Mouse (Mus musculus): ENCODE measurements around the gene Zp3r. TPM values are rescaled to one million over a fixed set of nuclear protein-coding genes. Genes with fewer than 3 reads are reported as not detected.
"Not testable (repeated sequence)": the region's sequence is repeated elsewhere in the genome, so short reads cannot be mapped to it uniquely, and the experiment has no call there.

The Zp3r gene
- total RNA-seq (2021) = not detected
- long read RNA-seq = 0 reads

- no peak for DNase-seq (ENCODE audit: low spot score in 2 of 2)
These were observed at the start of gene Zp3r for GRCm38 (mm10) chr1:130629521-130629920. Zp3r (minus strand) TSS chr1:130629621.

GRCm38 (mm10) chr1:130678551-130678950 lies 49.1 kb upstream of the Zp3r start:
- no peak for DNase-seq (ENCODE audit: low spot score in 2 of 2)

GRCm38 (mm10) chr1:130663576-130663975 lies 34.2 kb upstream of the Zp3r start:
- not testable (repeated sequence) for DNase-seq (ENCODE audit: low spot score in 2 of 2)

- DNase-seq (ENCODE audit: low spot score in 2 of 2) = no peak
These were observed 32.0 kb upstream of the Zp3r start, which contains the start of gene C4bp for GRCm38 (mm10) chr1:130661454-130661853. C4bp (minus strand) TSS chr1:130661632.

GRCm38 (mm10) chr1:130659641-130660040 lies 30.2 kb upstream of the Zp3r start:
- DNase-seq (ENCODE audit: low spot score in 2 of 2) = not testable (repeated sequence)

GRCm38 (mm10) chr1:130644103-130644502 lies 14.7 kb upstream of the Zp3r start:
- no peak for DNase-seq (ENCODE audit: low spot score in 2 of 2)

- no peak for DNase-seq (ENCODE audit: low spot score in 2 of 2)
These were observed 11.5 kb upstream of the Zp3r start for GRCm38 (mm10) chr1:130640967-130641366.

- peak; percentile 13 to 75 for DNase-seq (ENCODE audit: low spot score in 2 of 2)
These were observed 4.5 kb upstream of the Zp3r start for GRCm38 (mm10) chr1:130633761-130634410.

GRCm38 (mm10) chr1:130633316-130633715 lies 3.9 kb upstream of the Zp3r start:
- DNase-seq (ENCODE audit: low spot score in 2 of 2) = no peak

GRCm38 (mm10) chr1:130596291-130596690 lies 33.1 kb downstream of the Zp3r start:
- DNase-seq (ENCODE audit: low spot score in 2 of 2) = no peak

- DNase-seq (ENCODE audit: low spot score in 2 of 2) = no peak
These were observed 40.8 kb downstream of the Zp3r start for GRCm38 (mm10) chr1:130588659-130589058.

GRCm38 (mm10) chr1:130576389-130576788 lies 53.0 kb downstream of the Zp3r start:
- peak in 1 of 2 experiments; percentile 39 for DNase-seq (ENCODE audit: low spot score in 2 of 2)

GRCm38 (mm10) chr1:130575962-130576361 lies 53.5 kb downstream of the Zp3r start:
- peak; percentile 13 to 71 for DNase-seq (ENCODE audit: low spot score in 2 of 2)

GRCm38 (mm10) chr1:130551407-130552249 lies 77.8 kb downstream of the Zp3r start:
- DNase-seq (ENCODE audit: low spot score in 2 of 2) = no peak

GRCm38 (mm10) chr1:130550242-130551167 lies 78.9 kb downstream of the Zp3r start:
- DNase-seq (ENCODE audit: low spot score in 2 of 2) = no peak

- no peak for DNase-seq (ENCODE audit: low spot score in 2 of 2)
These were observed 79.7 kb downstream of the Zp3r start for GRCm38 (mm10) chr1:130549698-130550097.

GRCm38 (mm10) chr1:130549160-130549559 lies 80.3 kb downstream of the Zp3r start:
- no peak for DNase-seq (ENCODE audit: low spot score in 2 of 2)

GRCm38 (mm10) chr1:130547674-130548429 lies 81.6 kb downstream of the Zp3r start:
- DNase-seq (ENCODE audit: low spot score in 2 of 2) = peak; percentile 4 to 54

Measured in layer of hippocampus, adult 18-20 months (tissue).